Mouse (Mus musculus): ENCODE measurements around the gene Parp12.

Gene Parp12

DNA sequence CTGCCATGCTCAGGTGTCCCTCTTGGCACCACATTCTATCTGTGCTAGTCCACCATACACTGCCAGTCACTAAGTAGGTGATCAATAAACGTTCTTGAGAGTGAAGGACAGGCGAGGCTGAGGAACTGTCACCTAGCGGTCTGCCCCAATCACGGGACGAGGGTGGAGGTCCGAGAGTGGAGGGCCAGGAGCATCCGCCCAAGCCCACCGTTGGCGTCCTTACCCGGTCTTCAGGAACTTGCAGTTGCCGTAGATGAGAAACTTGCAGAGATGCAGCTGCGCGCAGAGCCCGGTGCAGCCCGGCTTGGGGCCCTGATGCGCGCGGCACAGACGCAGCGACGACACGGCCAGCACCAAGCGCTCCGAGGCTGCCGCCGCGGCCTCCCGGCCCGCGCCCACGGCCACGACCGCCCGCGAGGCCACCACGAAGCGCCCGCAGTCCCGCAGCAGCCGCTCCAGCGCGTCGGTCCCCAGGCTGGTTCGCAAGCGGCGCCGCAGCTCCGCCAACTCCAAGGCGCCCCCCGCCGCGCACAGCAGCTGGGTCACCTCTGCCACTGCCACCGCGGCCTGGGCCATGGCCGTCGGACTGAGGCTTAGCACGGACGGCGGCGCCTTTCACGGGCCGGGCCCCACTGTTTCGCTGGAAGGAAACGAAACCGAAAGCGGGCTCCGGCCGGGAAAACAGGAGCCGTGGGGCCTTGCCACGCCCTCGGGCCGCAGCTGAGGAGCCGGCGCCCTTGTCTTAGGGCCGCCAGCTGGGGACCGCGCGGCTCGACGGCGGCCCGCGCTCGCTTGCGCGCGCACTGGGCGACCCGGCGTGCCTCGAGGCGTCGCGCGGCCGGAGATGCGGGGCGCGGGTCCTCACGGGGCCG, at the start of gene Parp12:
Gene Parp12, minus strand, starts transcription at position 766 of the 872 bp plus-strand sequence.
- DNase-seq (ENCODE audit: low read depth, low spot score), result peak; percentile 43

DNA sequence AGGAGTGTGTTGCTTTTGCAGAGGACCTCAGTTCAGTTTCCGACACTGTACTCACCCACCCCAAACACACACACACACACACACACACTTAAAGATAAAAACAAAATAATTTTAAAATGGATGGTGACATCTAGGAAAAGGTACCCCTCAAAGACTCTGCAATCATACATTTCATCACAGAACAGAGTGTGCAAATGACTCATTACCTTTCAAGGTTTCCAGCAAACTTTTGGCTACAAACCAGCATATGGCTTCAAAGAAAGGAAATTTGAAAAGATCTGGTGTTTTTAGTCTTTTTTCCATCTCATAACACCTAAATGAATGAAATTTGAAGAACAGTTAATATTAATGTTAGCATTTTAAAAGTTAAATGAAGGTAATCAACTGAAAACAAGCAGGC, 46.7 kb upstream of the Parp12 start:
- no peak for DNase-seq (ENCODE audit: low read depth, low spot score)

DNA sequence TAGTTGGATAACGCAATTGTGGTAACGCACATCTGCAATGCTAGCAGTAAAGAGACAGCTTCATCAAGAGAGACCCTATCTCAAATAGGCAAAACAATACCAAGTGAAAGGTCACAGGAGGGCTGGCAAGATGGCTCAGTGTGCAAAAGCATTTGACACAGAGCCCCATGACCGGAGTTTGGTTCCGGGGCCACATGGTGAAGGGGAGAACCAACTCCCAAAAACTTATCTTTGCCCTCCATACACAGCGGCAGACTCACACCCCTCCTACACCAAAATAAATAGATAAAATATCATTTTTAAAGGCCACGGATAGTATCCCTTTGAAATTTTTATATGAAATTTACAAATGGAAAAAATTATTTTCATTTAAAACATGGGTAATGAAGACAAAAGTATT, 43.8 kb upstream of the Parp12 start:
- no peak for DNase-seq (ENCODE audit: low read depth, low spot score)

DNA sequence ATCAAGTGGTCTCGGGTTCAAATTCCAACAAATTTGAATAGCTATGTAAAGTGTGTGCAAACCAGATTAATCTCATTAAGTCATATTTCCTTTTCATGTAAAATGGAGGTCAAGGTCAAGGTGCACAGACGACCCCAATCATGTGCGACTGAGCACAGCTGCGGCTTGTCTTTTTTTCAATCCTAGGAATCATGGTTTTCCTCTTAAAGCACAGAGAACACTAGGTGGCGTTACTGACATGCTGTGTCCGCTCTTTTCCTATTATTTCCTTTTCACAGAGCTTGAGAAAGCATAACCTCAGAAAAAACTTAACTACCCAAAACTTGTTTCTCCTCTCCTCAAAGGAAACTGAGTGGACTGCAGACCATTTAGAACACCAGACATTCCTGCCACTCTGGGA, 27.9 kb upstream of the Parp12 start:
- peak; percentile 17 for DNase-seq (ENCODE audit: low read depth, low spot score)

DNA sequence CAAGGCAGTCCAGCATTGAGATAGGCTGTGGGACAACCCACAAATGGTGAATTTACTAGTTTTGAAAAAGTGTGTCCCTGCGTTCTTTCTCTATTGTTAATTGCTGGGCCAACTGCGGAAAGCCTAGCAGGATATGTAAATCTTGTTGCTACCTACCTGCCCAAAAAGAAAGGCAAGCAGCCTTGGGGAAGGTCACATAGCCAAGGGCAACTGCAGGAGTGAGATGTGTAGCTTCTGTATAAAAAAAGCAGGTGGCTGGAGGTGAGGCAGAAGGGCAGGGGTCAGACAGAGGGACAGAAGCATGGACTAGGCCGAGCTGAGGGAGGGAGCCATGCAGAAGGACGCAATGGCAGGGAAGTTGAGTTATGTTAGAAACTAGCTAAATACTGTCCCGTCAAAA, 14.4 kb upstream of the Parp12 start:
- DNase-seq (ENCODE audit: low read depth, low spot score), result no peak

- no peak for DNase-seq (ENCODE audit: low read depth, low spot score)
These were observed 13.3 kb upstream of the Parp12 start for GRCm38 (mm10) chr6:39131480-39131879.

DNA sequence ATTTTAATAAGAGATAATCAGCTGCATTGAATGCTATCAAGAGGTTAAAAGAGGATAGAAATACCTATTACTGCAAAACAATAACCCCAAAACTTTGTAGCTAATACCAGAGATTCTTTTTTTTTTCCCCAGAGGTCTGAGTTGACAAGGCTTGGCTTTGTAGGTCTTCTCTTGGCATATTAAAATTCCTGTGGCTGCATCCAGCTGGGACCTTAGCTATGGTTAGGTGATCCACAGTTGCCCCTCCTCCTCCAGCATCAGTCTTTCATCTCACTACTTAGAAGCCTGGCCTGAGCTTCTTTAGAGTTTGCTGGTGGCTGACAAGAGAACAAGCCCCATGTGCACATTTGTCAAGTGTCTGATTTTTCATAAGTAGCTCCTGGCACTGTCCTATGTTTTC, 6.6 kb upstream of the Parp12 start:
- DNase-seq (ENCODE audit: low read depth, low spot score), result no peak

GRCm38 (mm10) chr6:39120685-39121084, 2.5 kb upstream of the Parp12 start:
- no peak for DNase-seq (ENCODE audit: low read depth, low spot score)

DNA sequence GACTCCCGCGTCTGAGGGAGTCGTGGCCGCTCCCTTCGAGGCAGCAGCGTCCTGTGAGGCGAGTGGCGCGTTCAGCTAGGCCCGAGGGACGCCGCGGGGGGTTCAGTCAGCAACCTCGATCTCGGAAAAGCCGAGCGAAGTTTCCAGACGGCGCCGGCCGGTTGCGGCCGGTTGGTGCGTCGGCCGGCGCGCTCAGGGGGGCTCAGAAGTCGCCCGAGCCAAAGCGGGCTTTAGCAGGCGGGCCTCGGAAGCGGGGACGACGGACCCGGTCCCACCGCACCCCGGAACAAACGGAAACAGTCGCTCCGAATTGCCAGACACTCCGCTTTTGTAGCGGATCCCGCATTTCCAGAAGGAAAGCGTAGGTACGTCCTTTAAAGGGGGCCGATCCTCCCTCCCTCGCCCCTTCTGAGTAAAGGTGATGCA, 320 bp upstream of the Parp12 start:
- no peak for DNase-seq (ENCODE audit: low read depth, low spot score)

DNA sequence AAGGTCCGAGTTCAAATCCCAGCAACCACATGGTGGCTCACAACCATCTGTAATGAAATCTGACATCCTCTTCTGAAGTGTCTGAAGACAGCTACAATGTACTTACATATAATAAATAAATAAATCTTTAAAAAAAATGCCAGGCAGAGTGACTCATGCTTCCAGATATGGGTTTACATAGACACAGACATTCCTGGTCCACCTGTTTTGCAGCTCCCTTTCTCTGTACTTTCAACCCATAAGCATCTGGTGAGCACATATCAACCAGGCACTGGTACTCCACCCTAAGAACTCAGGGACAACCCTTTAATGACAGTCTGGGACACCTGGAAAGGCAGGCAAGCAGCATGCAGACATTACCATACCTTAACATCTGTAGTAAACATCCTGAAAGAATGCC, 2.7 kb downstream of the Parp12 start:
- no peak for DNase-seq (ENCODE audit: low read depth, low spot score)

GRCm38 (mm10) chr6:39113141-39113540, 5.0 kb downstream of the Parp12 start:
- DNase-seq (ENCODE audit: low read depth, low spot score), result no peak

GRCm38 (mm10) chr6:39112701-39113100, 5.4 kb downstream of the Parp12 start:
- no peak for DNase-seq (ENCODE audit: low read depth, low spot score)

GRCm38 (mm10) chr6:39106812-39107211, 11.3 kb downstream of the Parp12 start:
- no peak for DNase-seq (ENCODE audit: low read depth, low spot score)

DNA sequence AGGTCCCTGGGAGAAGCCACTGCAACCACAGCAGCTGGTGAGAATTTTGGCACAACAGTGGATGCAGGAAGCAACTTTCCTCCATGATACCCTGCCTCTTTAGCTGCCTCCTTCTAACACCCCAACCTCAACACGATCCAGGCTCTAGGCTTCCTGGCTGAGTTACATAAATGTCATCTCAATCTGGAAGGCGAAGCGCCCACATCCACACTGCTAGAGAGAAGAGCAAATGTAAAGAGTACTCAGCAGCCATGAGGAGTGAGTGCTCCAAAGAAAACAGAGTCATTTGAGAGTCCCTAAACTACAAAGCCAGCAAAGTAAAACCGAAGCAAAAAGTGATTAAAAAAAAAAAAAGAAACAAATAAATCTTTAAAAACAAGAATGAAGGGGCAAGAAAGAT, 13.5 kb downstream of the Parp12 start:
- no peak for DNase-seq (ENCODE audit: low read depth, low spot score)

- no peak for DNase-seq (ENCODE audit: low read depth, low spot score)
These were observed 41.7 kb downstream of the Parp12 start for GRCm38 (mm10) chr6:39076498-39076897.

DNA sequence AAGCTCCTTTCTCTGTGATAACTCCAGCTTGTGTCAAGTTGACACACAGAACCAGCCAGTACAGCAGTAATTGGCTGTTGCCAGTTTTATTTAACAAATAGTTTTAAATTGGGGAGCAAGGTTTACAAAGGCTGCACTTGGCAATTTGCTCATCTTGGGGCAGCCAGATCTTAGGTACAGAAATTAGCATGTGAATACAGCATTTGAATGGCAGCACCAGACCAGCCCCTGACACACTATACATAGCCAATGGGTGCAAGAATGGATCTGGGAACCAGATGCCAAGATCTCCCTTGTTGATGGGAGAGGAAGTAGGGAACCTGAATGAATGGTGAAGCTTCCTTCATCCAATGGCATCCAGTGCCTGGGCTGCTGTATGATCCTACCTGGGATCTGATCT, 44.0 kb downstream of the Parp12 start:
- DNase-seq (ENCODE audit: low read depth, low spot score), result no peak

DNA sequence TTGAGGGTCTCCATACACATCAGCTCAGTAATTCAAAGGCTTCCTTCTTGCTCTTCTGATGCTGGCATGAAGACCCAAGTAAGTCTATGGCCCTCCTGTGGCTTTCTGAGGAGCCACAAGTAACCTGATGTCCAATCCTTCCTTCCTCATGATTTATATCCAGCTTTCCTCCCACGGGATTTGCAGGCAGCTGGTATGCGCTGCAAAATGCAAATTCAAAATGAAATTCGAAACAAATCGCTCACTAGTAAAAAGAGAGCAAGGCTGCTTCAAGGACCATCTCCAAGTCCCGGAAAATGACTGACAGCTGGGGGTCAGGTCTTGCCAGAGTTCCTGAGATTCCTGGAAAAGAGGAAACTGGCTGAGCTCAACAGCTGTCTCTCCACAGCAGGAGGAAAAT, 45.5 kb downstream of the Parp12 start:
- DNase-seq (ENCODE audit: low read depth, low spot score), result peak; percentile 13

GRCm38 (mm10) chr6:39066935-39067578, 51.1 kb downstream of the Parp12 start:
- DNase-seq (ENCODE audit: low read depth, low spot score), result peak; percentile 80

GRCm38 (mm10) chr6:39063541-39063940, 54.6 kb downstream of the Parp12 start:
- no peak for DNase-seq (ENCODE audit: low read depth, low spot score)

DNA sequence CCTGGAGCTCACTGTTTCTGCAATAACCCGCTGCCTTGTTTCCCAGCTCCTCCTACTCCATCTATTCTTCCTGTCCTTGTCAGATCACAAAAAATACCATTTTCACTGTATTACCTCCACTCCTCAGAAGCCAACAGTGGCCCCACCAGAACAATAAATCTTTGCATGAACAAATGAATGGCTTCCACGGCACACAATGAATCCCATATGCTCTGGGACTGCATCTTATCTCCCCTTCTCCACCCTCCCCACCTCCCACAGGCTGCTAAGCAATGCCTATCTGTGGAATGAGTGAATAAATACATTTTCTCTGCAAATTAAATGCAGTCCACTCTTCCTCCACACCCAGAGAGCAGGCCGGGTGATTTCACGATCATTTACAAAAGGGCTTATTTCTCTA, 57.0 kb downstream of the Parp12 start:
- DNase-seq (ENCODE audit: low read depth, low spot score), result no peak

- DNase-seq (ENCODE audit: low read depth, low spot score), result no peak
These were observed 58.3 kb downstream of the Parp12 start for GRCm38 (mm10) chr6:39059547-39060497.

DNA sequence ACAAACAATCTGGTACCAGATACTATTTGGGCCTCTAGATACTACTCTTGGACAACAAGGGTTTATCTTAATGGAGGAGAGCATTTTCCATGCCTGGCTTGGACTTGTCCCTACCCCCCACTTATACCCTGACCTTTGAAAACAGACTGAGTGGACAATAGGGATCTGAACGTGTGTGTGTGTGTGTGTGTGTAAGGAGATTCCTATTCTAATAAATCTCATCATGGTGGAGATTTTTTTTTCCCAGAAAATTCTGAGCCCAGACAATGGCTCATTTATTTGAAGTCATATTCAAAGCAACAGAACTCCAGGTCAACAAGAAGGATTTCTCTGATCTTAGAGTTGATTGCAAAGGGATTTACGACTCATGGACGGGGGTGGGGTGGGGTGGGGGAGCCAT, 59.2 kb downstream of the Parp12 start:
- no peak for DNase-seq (ENCODE audit: low read depth, low spot score)

Data from forelimb bud, embryonic 11.5 days (tissue).